Mouse (Mus musculus) stomach, postnatal 0 days (tissue): ENCODE measurements around the gene Akt1. TPM values are rescaled to one million over a fixed set of nuclear protein-coding genes. Genes with fewer than 3 reads are reported as not detected.
A peak's percentile ranks its signal among the peaks of the same experiment; 100 is the strongest.

Experiments
- ATAC-seq: fragments of 200-750 bp; cut with Nextera tagmentation; 2 replicates; pipeline ENCODE4 v1.8.0; 2017; ENCODE audit not compliant: low FRiP score, low TSS enrichment
- DNase-seq: peaks from one replicate; pipeline ENCODE4 v3.0.0-alpha.2; 2016; ENCODE audit warnings: low spot score
- H3K27ac ChIP-seq: fragments of 300-500 bp; sonication (generic); replicated peaks from 2 replicates; pipeline ENCODE4 v1.5.1; 2014; ENCODE audit warnings: mild to moderate bottlenecking, control low read depth
- H3K27me3 ChIP-seq: fragments of 300-500 bp; sonication (generic); 2 replicates; pipeline ENCODE4 v1.6.1; 2014; ENCODE audit warnings: low read length; ENCODE audit not compliant: control insufficient read depth, insufficient read depth
- H3K36me3 ChIP-seq: fragments of 300-500 bp; sonication (generic); 2 replicates; pipeline ENCODE4 v1.6.1; 2014; ENCODE audit warnings: low read length, mixed read lengths; ENCODE audit not compliant: control insufficient read depth, insufficient read depth
- H3K4me1 ChIP-seq: fragments of 300-500 bp; sonication (generic); replicated peaks from 2 replicates; pipeline ENCODE4 v1.6.1; 2014; ENCODE audit warnings: antibody characterized with exemption; ENCODE audit not compliant: control insufficient read depth, insufficient read depth
- H3K4me2 ChIP-seq: fragments of 300-500 bp; sonication (generic); replicated peaks from 2 replicates; pipeline ENCODE4 v1.6.1; 2014; ENCODE audit warnings: low read depth, mild to moderate bottlenecking, control low read depth, moderate library complexity
- H3K4me3 ChIP-seq: fragments of 300-500 bp; sonication (generic); 2 replicates; pipeline ENCODE4 v1.5.1; 2014; ENCODE audit warnings: low read depth, low read length, control low read depth
- H3K9ac ChIP-seq: fragments of 300-500 bp; sonication (generic); 2 replicates; pipeline ENCODE4 v1.6.1; 2014; ENCODE audit warnings: mild to moderate bottlenecking, low read length, control low read depth, mixed read lengths
- H3K9me3 ChIP-seq: fragments of 300-500 bp; sonication (generic); 2 replicates; pipeline ENCODE4 v1.6.1; 2016; ENCODE audit warnings: low read length; ENCODE audit not compliant: control insufficient read depth
- CTCF ChIP-seq: IDR thresholded peaks from 2 replicates; pipeline ENCODE4 v1.5.1; 2016; ENCODE audit warnings: antibody characterized with exemption, low read depth, mild to moderate bottlenecking, moderate library complexity
- EP300 ChIP-seq: optimal IDR thresholded peaks from 2 replicates; pipeline ENCODE3; 2016; ENCODE audit warnings: antibody characterized with exemption
- WGBS: fragments of 180-500 bp; shearing (Covaris S2); extraction: QIAGEN DNeasy Blood & Tissue Kit; methylation state at CpG from one replicate; pipeline ENCODE4 v1.1.7; 2014; 5-methylcytosine and 5-hydroxymethylcytosine counted together
- microRNA-seq: library from miRNA; unstranded; fragments of <30 nt; microRNA quantifications from one replicate; pipeline ENCODE4, GENCODE M21; 2016
- polyA plus RNA-seq: library from polyadenylated mRNA; unstranded; fragments of >200 nt; fragmentation: Nextera tagmentation; extraction: Ambion mirVana; gene quantifications from 2 replicates; pipeline ENCODE4 v1.2.1, GENCODE M21; 2015

The Akt1 gene
- polyA plus RNA-seq, 1 experiment from 2014 or later = 84.5 TPM

DNA sequence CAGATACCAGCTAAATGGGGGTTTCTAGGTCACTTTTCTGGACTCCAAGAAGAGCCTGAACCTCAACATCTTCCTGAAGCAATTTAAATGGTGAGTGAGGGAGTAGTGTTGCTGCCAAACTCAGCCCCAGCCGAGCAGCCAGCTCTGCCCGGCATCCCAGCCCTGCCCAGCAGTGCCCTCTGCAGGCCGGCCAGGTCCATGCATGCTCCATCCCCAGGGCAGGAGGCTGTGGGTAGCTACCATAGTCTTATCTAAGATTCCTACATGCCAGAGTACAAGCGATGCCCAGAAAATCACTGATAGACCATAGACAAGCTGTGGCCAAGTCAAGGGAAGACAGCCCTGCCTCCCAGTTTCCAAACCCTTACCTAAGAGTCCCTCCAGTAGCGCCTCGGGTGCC lies 68.9 kb downstream of the Akt1 start:
- no peaks in the 10 kb centered on the region for H3K27me3 ChIP-seq
- ATAC-seq (peak; percentile 77), DNase-seq (peak; percentile 82)
- H3K4me2 ChIP-seq = no peak overlapping the region
- no peak overlapping the region for H3K9ac ChIP-seq
- H3K9me3 ChIP-seq = no peaks in the 10 kb centered on the region
- WGBS = 46% methylated on average over 6 of the region's 6 CpGs
- no peaks in the 10 kb centered on the region for H3K4me1 ChIP-seq
- no peak overlapping the region for H3K27ac ChIP-seq
- TF ChIP-seq CTCF = peak; percentile 96
- TF ChIP-seq EP300 = no peak
- H3K4me3 ChIP-seq = no peak overlapping the region
- H3K36me3 ChIP-seq = no peaks in the 10 kb centered on the region; the same call in 1 of the 2 replicates

DNA sequence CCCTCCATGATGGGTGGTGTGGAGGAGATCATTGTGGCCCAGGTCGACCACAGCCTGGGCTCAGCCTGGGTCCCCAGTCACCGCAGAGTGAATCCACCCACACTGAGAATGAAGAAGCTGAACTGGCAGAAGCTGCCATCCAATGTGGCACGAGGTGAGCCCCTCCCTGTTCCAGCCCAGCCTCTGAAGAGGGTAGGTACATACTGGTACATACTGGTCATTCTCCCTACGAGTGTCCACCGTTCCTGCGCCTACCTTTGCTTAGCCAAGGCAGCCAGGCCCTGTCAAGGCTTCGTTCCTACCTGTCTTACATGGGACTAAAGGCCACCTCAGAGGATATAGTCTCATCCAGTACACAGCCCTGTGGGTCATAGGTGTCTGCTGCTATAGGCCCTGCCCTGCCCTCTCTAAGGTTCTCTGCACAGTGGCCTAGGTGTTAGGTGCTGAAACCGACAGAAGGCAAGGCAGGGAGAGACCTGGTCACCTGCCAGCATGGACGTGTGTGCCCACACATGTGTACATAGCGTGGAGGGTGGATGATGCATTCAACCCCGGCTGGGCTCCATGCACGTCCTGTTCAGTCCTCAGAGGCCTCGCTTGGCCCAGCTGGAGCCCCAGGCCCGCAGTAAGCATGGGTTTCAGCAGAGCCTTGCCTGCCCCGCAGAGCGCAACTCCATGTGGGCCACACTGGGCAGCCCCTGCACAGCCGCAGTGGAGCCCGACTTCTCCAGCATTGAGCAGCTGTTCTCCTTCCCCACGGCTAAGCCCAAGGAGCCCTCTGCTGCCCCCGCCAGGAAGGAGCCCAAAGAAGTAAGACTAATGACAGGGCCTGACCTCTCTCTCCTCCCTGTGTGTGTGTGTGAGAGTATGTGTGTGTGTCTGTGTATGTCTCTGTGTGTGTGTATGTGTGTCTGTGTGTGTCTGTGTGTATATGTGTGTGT lies 69.7 kb downstream of the Akt1 start:
- TF ChIP-seq EP300 (no peak), CTCF (peak; percentile 63)
- Histone ChIP-seq H3K27me3 (no peaks in the 10 kb centered on the region), H3K4me1 (no peaks in the 10 kb centered on the region), H3K4me2 (no peak overlapping the region), H3K27ac (no peak overlapping the region), H3K4me3 (no peak overlapping the region), H3K36me3 (peaks cover 2% of the 10 kb centered on the region; the same call in 1 of the 2 replicates), H3K9ac (no peak overlapping the region), H3K9me3 (no peaks in the 10 kb centered on the region)
- ATAC-seq = peak; percentile 53
- 62% methylated on average over 20 of the region's 20 CpGs for WGBS
- DNase-seq = peak; percentile 53

- DNase-seq (no peak), ATAC-seq (no peak)
- no peaks in the 10 kb centered on the region for H3K4me1 ChIP-seq
- H3K36me3 ChIP-seq = peaks cover 2% of the 10 kb centered on the region; the same call in 1 of the 2 replicates
- H3K27ac ChIP-seq = no peak overlapping the region
- TF ChIP-seq EP300 = no peak
- TF ChIP-seq CTCF = no peak
- no peaks in the 10 kb centered on the region for H3K9me3 ChIP-seq
- H3K4me2 ChIP-seq = no peak overlapping the region
- no peaks in the 10 kb centered on the region for H3K27me3 ChIP-seq
- H3K4me3 ChIP-seq = no peak overlapping the region
- H3K9ac ChIP-seq = no peak overlapping the region
- 84% methylated on average over 5 of the region's 5 CpGs for WGBS
Measured at GRCm38 (mm10) chr12:112604022-112604421, 70.7 kb downstream of the Akt1 start.

Small RNA genes lying within 50 kb of the gene (microRNA-seq; reads per million reads assigned to microRNA genes)
- gene Mir6939 = 0.96 reads per million

Other genes starting within 250 kb of the Akt1 start
- gene A530016L24Rik, start 185.4 kb downstream of the Akt1 start, polyA plus RNA-seq = not detected in 2 replicates
- gene Tmem179, start 158.1 kb downstream of the Akt1 start, polyA plus RNA-seq = 1.5 and 1.7 TPM in 2 replicates
- gene Inf2, start 86.1 kb downstream of the Akt1 start, polyA plus RNA-seq = 1.5 and 2.0 TPM in 2 replicates
- gene Adssl1, start 54.8 kb downstream of the Akt1 start, polyA plus RNA-seq = 4.7 and 6.4 TPM in 2 replicates
- gene Siva1, start 30.2 kb downstream of the Akt1 start, polyA plus RNA-seq = 91.5 and 97.1 TPM in 2 replicates
- gene Zbtb42, start 3.9 kb upstream of the Akt1 start, polyA plus RNA-seq = 11.3 and 12.1 TPM in 2 replicates
- 20.7 and 21.2 TPM in 2 replicates for gene Cep170b, start 45.6 kb upstream of the Akt1 start, polyA plus RNA-seq
- gene Pld4, start 85.8 kb upstream of the Akt1 start, polyA plus RNA-seq = 9.6 and 9.8 TPM in 2 replicates
- gene Ahnak2, start 127.8 kb upstream of the Akt1 start, polyA plus RNA-seq = 5.4 and 6.3 TPM in 2 replicates
- 6.8 and 7.0 TPM in 2 replicates for gene Clba1, start 134.1 kb upstream of the Akt1 start, polyA plus RNA-seq
- 37.5 and 41.6 TPM in 2 replicates for gene Cdca4, start 154.5 kb upstream of the Akt1 start, polyA plus RNA-seq
- gene Gpr132, start 193.3 kb upstream of the Akt1 start, polyA plus RNA-seq = 0.10 and 0.11 TPM in 2 replicates